Mouse (Mus musculus): ENCODE data around the gene Igtp.

- TF ChIP-seq CTCF (IDR thresholded peaks at IDR 0.05; ENCODE audit: control insufficient read depth, insufficient read depth, insufficient replicate concordance, low read depth, low read length) (no peak), POLR2A (IDR thresholded peaks at IDR 0.05; ENCODE audit: control insufficient read depth, low read depth, low read length) (no peak)
Observed at GRCm38 (mm10) chr11:58180756-58181155, 18.6 kb upstream of the Igtp start.

Data from testis, adult 2 months (tissue).